Mouse (Mus musculus) hindbrain, embryonic 15.5 days (tissue): ENCODE results near the gene Carnmt1. TPM values are rescaled to one million over a fixed set of nuclear protein-coding genes. Genes with fewer than 3 reads are reported as not detected.

Experiments
- ATAC-seq: fragments of 200-750 bp; cut with Nextera tagmentation; 2 replicates; pipeline ENCODE4 v1.8.0; 2017; ENCODE audit warnings: low read depth, moderate number of reproducible peaks, moderate TSS enrichment; ENCODE audit not compliant: low FRiP score
- H3K27ac ChIP-seq: fragments of 300-500 bp; sonication (generic); replicated peaks from 2 replicates; pipeline ENCODE4 v1.5.1; 2015; ENCODE audit warnings: mild to moderate bottlenecking, inconsistent platforms
- H3K27me3 ChIP-seq: fragments of 300-500 bp; sonication (generic); 2 replicates; pipeline ENCODE4 v1.6.1; 2015; ENCODE audit warnings: control low read depth, inconsistent platforms
- H3K36me3 ChIP-seq: fragments of 300-500 bp; sonication (generic); 2 replicates; pipeline ENCODE4 v1.6.1; 2015; ENCODE audit warnings: control low read depth, inconsistent platforms
- H3K4me1 ChIP-seq: fragments of 300-500 bp; sonication (generic); replicated peaks from 2 replicates; pipeline ENCODE4 v1.6.1; 2015; ENCODE audit warnings: control low read depth, inconsistent platforms
- H3K4me2 ChIP-seq: fragments of 300-500 bp; sonication (generic); 2 replicates; pipeline ENCODE4 v1.6.1; 2015; ENCODE audit warnings: moderate library complexity, mild to moderate bottlenecking, inconsistent platforms
- H3K4me3 ChIP-seq: fragments of 300-500 bp; sonication (generic); 2 replicates; pipeline ENCODE4 v1.5.1; 2015; ENCODE audit warnings: mild to moderate bottlenecking, inconsistent platforms
- H3K9ac ChIP-seq: fragments of 300-500 bp; sonication (generic); 2 replicates; pipeline ENCODE4 v1.6.1; 2015; ENCODE audit warnings: inconsistent platforms
- H3K9me3 ChIP-seq: fragments of 300-500 bp; sonication (generic); 2 replicates; pipeline ENCODE4 v1.6.1; 2016; ENCODE audit warnings: control low read depth, inconsistent platforms
- WGBS: fragments of 180-500 bp; shearing (Covaris S2); methylation state at CpG from one replicate; pipeline ENCODE4 v1.1.7; 2015; 5-methylcytosine and 5-hydroxymethylcytosine counted together
- polyA plus RNA-seq: library from polyadenylated mRNA; unstranded; fragments of >200 nt; fragmentation: Nextera tagmentation; extraction: Ambion mirVana; gene quantifications from 2 replicates; pipeline ENCODE4 v1.2.1, GENCODE M21; 2015

Carnmt1 gene
- polyA plus RNA-seq, 1 experiment from 2014 or later: 19.3 TPM

- Histone ChIP-seq H3K27me3 (no peaks in the 10 kb centered on the region), H3K27ac (no peak overlapping the region), H3K9ac (no peak overlapping the region), H3K4me2 (no peak overlapping the region), H3K36me3 (no peaks in the 10 kb centered on the region), H3K4me1 (no peaks in the 10 kb centered on the region), H3K4me3 (no peak overlapping the region), H3K9me3 (no peaks in the 10 kb centered on the region)
- ATAC-seq: no peak
- WGBS: 88% methylated on average over 7 of the region's 7 CpGs
Measured at GRCm38 (mm10) chr19:18730255-18730654, 59.7 kb downstream of the Carnmt1 start.

- H3K9ac ChIP-seq: no peak overlapping the region
- 60% methylated on average over 7 of the region's 7 CpGs for WGBS
Measured at GRCm38 (mm10) chr19:18731077-18731476, 60.5 kb downstream of the Carnmt1 start.

GRCm38 (mm10) chr19:18735901-18736300 is 65.3 kb downstream of the Carnmt1 start:
- H3K36me3 ChIP-seq: no peaks in the 10 kb centered on the region
- 97% methylated on average over 4 of the region's 4 CpGs for WGBS
- no peak overlapping the region for H3K27ac ChIP-seq
- no peak overlapping the region for H3K9ac ChIP-seq
- no peak overlapping the region for H3K4me2 ChIP-seq
- no peak for ATAC-seq
- H3K4me3 ChIP-seq: no peak overlapping the region
- no peaks in the 10 kb centered on the region for H3K4me1 ChIP-seq
- H3K27me3 ChIP-seq: no peaks in the 10 kb centered on the region
- no peaks in the 10 kb centered on the region for H3K9me3 ChIP-seq

More at GRCm38 (mm10) chr19:18731077-18731476, 60.5 kb downstream of the Carnmt1 start:
- no peak overlapping the region for H3K4me3 ChIP-seq
- no peak overlapping the region for H3K27ac ChIP-seq
- no peak overlapping the region for H3K4me2 ChIP-seq
- no peak for ATAC-seq
- no peaks in the 10 kb centered on the region for H3K36me3 ChIP-seq
- H3K9me3 ChIP-seq: no peaks in the 10 kb centered on the region
- H3K4me1 ChIP-seq: no peaks in the 10 kb centered on the region
- no peaks in the 10 kb centered on the region for H3K27me3 ChIP-seq

- WGBS: 88% methylated on average over 7 of the region's 7 CpGs
- Histone ChIP-seq H3K36me3 (no peaks in the 10 kb centered on the region), H3K4me3 (no peak overlapping the region), H3K27me3 (no peaks in the 10 kb centered on the region), H3K4me2 (no peak overlapping the region), H3K27ac (no peak overlapping the region), H3K9me3 (no peaks in the 10 kb centered on the region), H3K4me1 (no peaks in the 10 kb centered on the region), H3K9ac (no peak overlapping the region)
- no peak for ATAC-seq
Measured at GRCm38 (mm10) chr19:18739146-18739545, 68.6 kb downstream of the Carnmt1 start.

- H3K9ac ChIP-seq: no peak overlapping the region
- H3K9me3 ChIP-seq: no peaks in the 10 kb centered on the region
- H3K4me1 ChIP-seq: no peaks in the 10 kb centered on the region
- no peak overlapping the region for H3K4me3 ChIP-seq
- no peak overlapping the region for H3K27ac ChIP-seq
- H3K4me2 ChIP-seq: no peak overlapping the region
- H3K36me3 ChIP-seq: no peaks in the 10 kb centered on the region
- WGBS: 87% methylated on average over 5 of the region's 5 CpGs
- no peak for ATAC-seq
- 0 out of 2 replicates have a peak, but pooled peaks cover under 1% of the 10 kb centered on the region for H3K27me3 ChIP-seq
Measured at GRCm38 (mm10) chr19:18743946-18744345, 73.4 kb downstream of the Carnmt1 start.

- no peaks in the 10 kb centered on the region for H3K9me3 ChIP-seq
- 90% methylated on average over 5 of the region's 5 CpGs for WGBS
- ATAC-seq: no peak
- peaks cover 15% of the 10 kb centered on the region; the same call in 1 of the 2 replicates for H3K27me3 ChIP-seq
- no peak overlapping the region for H3K27ac ChIP-seq
- no peak overlapping the region for H3K4me3 ChIP-seq
- no peaks in the 10 kb centered on the region for H3K36me3 ChIP-seq
- H3K9ac ChIP-seq: no peak overlapping the region
- peaks cover 7% of the 10 kb centered on the region; the same call in 1 of the 2 replicates for H3K4me1 ChIP-seq
- H3K4me2 ChIP-seq: no peak overlapping the region
Measured at GRCm38 (mm10) chr19:18746576-18747340, 76.2 kb downstream of the Carnmt1 start.

GRCm38 (mm10) chr19:18747379-18747778 is 76.8 kb downstream of the Carnmt1 start:
- WGBS: 92% methylated on average over 4 of the region's 4 CpGs
- ATAC-seq: no peak
- H3K36me3 ChIP-seq: no peaks in the 10 kb centered on the region
- H3K9me3 ChIP-seq: no peaks in the 10 kb centered on the region
- H3K4me1 ChIP-seq: peaks cover 7% of the 10 kb centered on the region; the same call in 1 of the 2 replicates
- no peak overlapping the region for H3K4me3 ChIP-seq
- H3K27ac ChIP-seq: no peak overlapping the region
- peaks cover 15% of the 10 kb centered on the region; the same call in 1 of the 2 replicates for H3K27me3 ChIP-seq
- no peak overlapping the region for H3K4me2 ChIP-seq
- no peak overlapping the region for H3K9ac ChIP-seq

- Histone ChIP-seq H3K4me1 (peaks cover 7% of the 10 kb centered on the region; the same call in 1 of the 2 replicates), H3K4me3 (peak within 1 kb of the TSS; percentile 42), H3K4me2 (peak within 1 kb of the TSS; percentile 70), H3K27ac (no peak within 1 kb of the TSS), H3K36me3 (no peaks in the 10 kb centered on the region), H3K27me3 (peaks cover 15% of the 10 kb centered on the region; the same call in 1 of the 2 replicates), H3K9ac (peak within 1 kb of the TSS; percentile 39), H3K9me3 (no peaks in the 10 kb centered on the region)
- ATAC-seq: no peak
- 6% methylated on average over 41 of the region's 41 CpGs for WGBS
Measured at GRCm38 (mm10) chr19:18749598-18750339, 79.2 kb downstream of the Carnmt1 start, which contains the start of gene Trpm6. Gene Trpm6, plus strand, starts transcription at chr19:18749983.

Other genes starting within 250 kb of the Carnmt1 start
- gene Ostf1, start 38.9 kb upstream of the Carnmt1 start, polyA plus RNA-seq: 53.1 and 56.7 TPM in 2 replicates
- gene Nmrk1, start 38.8 kb upstream of the Carnmt1 start, polyA plus RNA-seq: 9.3 and 10.0 TPM in 2 replicates
- gene D030056L22Rik, start 42.4 kb downstream of the Carnmt1 start, polyA plus RNA-seq: 57.1 TPM in 2 replicates
- 0.32 and 0.33 TPM in 2 replicates for gene Trpm6, start 79.2 kb downstream of the Carnmt1 start, polyA plus RNA-seq